Mouse (Mus musculus): ENCODE data around the gene Tmem42.

Tmem42 gene

GRCm38 (mm10) chr9:123020995-123021631 is at the start of gene Tmem42:
Tmem42 (plus strand) TSS chr9:123021326.
- CTCF ChIA-PET = interaction anchor here (0.6 kb wide), 1 partner anchor 66 kb away, joined by 3 read pairs; no protein-coding TSS in a partner anchor

GRCm38 (mm10) chr9:122998406-122999192 is 22.5 kb upstream of the Tmem42 start:
- CTCF ChIA-PET = no interaction called here

GRCm38 (mm10) chr9:122999193-122999586 is 21.9 kb upstream of the Tmem42 start:
- CTCF ChIA-PET = no interaction called here

GRCm38 (mm10) chr9:123004718-123005117 is 16.4 kb upstream of the Tmem42 start:
- CTCF ChIA-PET = interaction anchor here (0.7 kb wide), 1 partner anchor 11 kb away, joined by 3 read pairs; no protein-coding TSS in a partner anchor

- CTCF ChIA-PET = no interaction called here
These were observed 15.1 kb upstream of the Tmem42 start for GRCm38 (mm10) chr9:123006071-123006470.

- CTCF ChIA-PET = interaction anchor here (0.6 kb wide), 1 partner anchor 66 kb away, joined by 3 read pairs; no protein-coding TSS in a partner anchor
These were observed 682 bp downstream of the Tmem42 start for GRCm38 (mm10) chr9:123021636-123022379.

GRCm38 (mm10) chr9:123024201-123024600 is 3.1 kb downstream of the Tmem42 start:
- CTCF ChIA-PET = no interaction called here

- CTCF ChIA-PET = no interaction called here
These were observed 10.5 kb downstream of the Tmem42 start for GRCm38 (mm10) chr9:123031496-123032246.

GRCm38 (mm10) chr9:123034426-123034825 is 13.3 kb downstream of the Tmem42 start, which contains the start of gene Tgm4:
Tgm4 (plus strand) TSS chr9:123034726.
- CTCF ChIA-PET = no interaction called here

GRCm38 (mm10) chr9:123047665-123048064 is 26.5 kb downstream of the Tmem42 start:
- CTCF ChIA-PET = no interaction called here

GRCm38 (mm10) chr9:123058724-123059292 is 37.7 kb downstream of the Tmem42 start:
- CTCF ChIA-PET = no interaction called here

- CTCF ChIA-PET = no interaction called here
These were observed 39.0 kb downstream of the Tmem42 start for GRCm38 (mm10) chr9:123060172-123060571.
